Mouse (Mus musculus) kidney, adult 2 months (tissue): ENCODE measurements around the gene Tarbp1.

ENCODE experiments used
- CTCF ChIP-seq: fragments of 200-500 bp; conservative IDR thresholded peaks from 2 replicates; pipeline ENCODE4 v1.5.1; 2011; ENCODE audit warnings: low read depth, mild to moderate bottlenecking, control low read depth, low read length, moderate library complexity, mixed read lengths; ENCODE audit not compliant: insufficient read depth, insufficient read length
- POLR2A ChIP-seq: fragments of 200-500 bp; IDR thresholded peaks from one replicate; pipeline ENCODE4 v1.6.1; 2011; ENCODE audit warnings: low read depth, low read length, control low read depth

DNA sequence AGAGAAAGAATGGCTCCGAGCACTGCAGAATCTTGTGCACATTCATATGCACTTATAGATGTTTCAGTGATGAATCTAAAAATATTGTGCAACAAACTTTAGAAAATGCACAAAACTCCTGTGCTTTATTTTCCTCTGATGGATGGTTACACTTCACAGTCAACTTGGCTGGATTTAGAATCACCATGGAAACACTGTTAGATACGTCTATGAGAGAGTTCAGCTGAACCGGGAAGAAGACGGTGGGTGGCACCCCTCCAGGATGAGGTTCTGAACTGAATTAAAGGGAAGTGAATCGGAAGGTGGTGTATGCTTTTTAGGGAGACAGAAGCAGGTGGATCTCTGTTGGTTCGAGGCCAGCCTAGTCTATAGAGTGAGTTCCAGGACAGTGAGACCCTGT is 34.8 kb upstream of the Tarbp1 start:
- TF ChIP-seq CTCF, result no peak
- TF ChIP-seq POLR2A, result no peak
